Mouse (Mus musculus): ENCODE data around the gene 2310011J03Rik. TPM values are rescaled to one million over a fixed set of nuclear protein-coding genes. Genes with fewer than 3 reads are reported as not detected.

The 2310011J03Rik gene
- 32.9 and 34.9 TPM in 2 replicates for polyA plus RNA-seq (2014; fragmentation: Nextera tagmentation; extraction: Ambion mirVana)

GRCm38 (mm10) chr10:80320340-80320760, at the start of gene 2310011J03Rik:
Gene 2310011J03Rik, minus strand, starts transcription at chr10:80320537.
- Histone ChIP-seq H3K27me3 (ENCODE audit: control insufficient read depth, insufficient read depth, low read length) (peaks cover 5% of the 10 kb centered on the region; the same call in 1 of the 2 replicates), H3K4me1 (replicated peaks; ENCODE audit: control insufficient read depth, insufficient read depth, low read length) (peaks cover 12% of the 10 kb centered on the region; the same call in 1 of the 2 replicates), H3K4me2 (replicated peaks; ENCODE audit: low read depth, low read length) (peak within 1 kb of the TSS; percentile 73), H3K36me3 (ENCODE audit: control insufficient read depth, insufficient read depth, low read length) (0 out of 2 replicates have a peak, but pooled peaks cover 2% of the 10 kb centered on the region), H3K27ac (ENCODE audit: low read depth, low read length) (no peak within 1 kb of the TSS), H3K9ac (ENCODE audit: low read depth, low read length) (peak within 1 kb of the TSS; percentile 70), H3K4me3 (ENCODE audit: low read depth, low read length) (peak within 1 kb of the TSS; percentile 77), H3K9me3 (ENCODE audit: control insufficient read depth, low read length) (no peaks in the 10 kb centered on the region)
- ATAC-seq (ENCODE audit: low FRiP score) (peak; percentile 46; the same call in 1 of the 2 replicates), DNase-seq (ENCODE audit: low spot score) (peak; percentile 94)
- 2% methylated on average over 33 of the region's 34 CpGs for WGBS

- no peaks in the 10 kb centered on the region for H3K36me3 ChIP-seq (ENCODE audit: control insufficient read depth, insufficient read depth, low read length)
- H3K9ac ChIP-seq (ENCODE audit: low read depth, low read length) = no peak overlapping the region
- WGBS = 94% methylated on average over 6 of the region's 6 CpGs
- H3K9me3 ChIP-seq (ENCODE audit: control insufficient read depth, low read length) = no peaks in the 10 kb centered on the region
- H3K4me2 ChIP-seq (replicated peaks; ENCODE audit: low read depth, low read length) = no peak overlapping the region
- no peak for ATAC-seq (ENCODE audit: low FRiP score)
- no peak overlapping the region for H3K4me3 ChIP-seq (ENCODE audit: low read depth, low read length)
- H3K27me3 ChIP-seq (ENCODE audit: control insufficient read depth, insufficient read depth, low read length) = no peaks in the 10 kb centered on the region; the same call in 1 of the 2 replicates
- H3K27ac ChIP-seq (ENCODE audit: low read depth, low read length) = no peak overlapping the region
- no peak for DNase-seq (ENCODE audit: low spot score)
- H3K4me1 ChIP-seq (replicated peaks; ENCODE audit: control insufficient read depth, insufficient read depth, low read length) = no peaks in the 10 kb centered on the region
Measured at GRCm38 (mm10) chr10:80368392-80368791, 48.1 kb upstream of the 2310011J03Rik start.

GRCm38 (mm10) chr10:80367954-80368353, 47.6 kb upstream of the 2310011J03Rik start:
- 57% methylated on average over 5 of the region's 5 CpGs for WGBS
- H3K9ac ChIP-seq (ENCODE audit: low read depth, low read length) = no peak overlapping the region
- no peaks in the 10 kb centered on the region; the same call in 1 of the 2 replicates for H3K27me3 ChIP-seq (ENCODE audit: control insufficient read depth, insufficient read depth, low read length)
- H3K27ac ChIP-seq (ENCODE audit: low read depth, low read length) = no peak overlapping the region
- no peaks in the 10 kb centered on the region for H3K9me3 ChIP-seq (ENCODE audit: control insufficient read depth, low read length)
- no peak overlapping the region for H3K4me3 ChIP-seq (ENCODE audit: low read depth, low read length)
- H3K4me2 ChIP-seq (replicated peaks; ENCODE audit: low read depth, low read length) = no peak overlapping the region
- H3K36me3 ChIP-seq (ENCODE audit: control insufficient read depth, insufficient read depth, low read length) = no peaks in the 10 kb centered on the region
- H3K4me1 ChIP-seq (replicated peaks; ENCODE audit: control insufficient read depth, insufficient read depth, low read length) = no peaks in the 10 kb centered on the region
- DNase-seq (ENCODE audit: low spot score) = no peak
- no peak for ATAC-seq (ENCODE audit: low FRiP score)

- 67% methylated on average over 6 of the region's 6 CpGs for WGBS
- no peaks in the 10 kb centered on the region for H3K36me3 ChIP-seq (ENCODE audit: control insufficient read depth, insufficient read depth, low read length)
- H3K27me3 ChIP-seq (ENCODE audit: control insufficient read depth, insufficient read depth, low read length) = no peaks in the 10 kb centered on the region; the same call in 1 of the 2 replicates
- ATAC-seq (ENCODE audit: low FRiP score) (no peak), DNase-seq (ENCODE audit: low spot score) (no peak)
- H3K27ac ChIP-seq (ENCODE audit: low read depth, low read length) = no peak overlapping the region
- no peak overlapping the region for H3K4me2 ChIP-seq (replicated peaks; ENCODE audit: low read depth, low read length)
- no peak overlapping the region for H3K4me3 ChIP-seq (ENCODE audit: low read depth, low read length)
- H3K9ac ChIP-seq (ENCODE audit: low read depth, low read length) = no peak overlapping the region
- no peaks in the 10 kb centered on the region for H3K4me1 ChIP-seq (replicated peaks; ENCODE audit: control insufficient read depth, insufficient read depth, low read length)
- H3K9me3 ChIP-seq (ENCODE audit: control insufficient read depth, low read length) = no peaks in the 10 kb centered on the region
Measured at GRCm38 (mm10) chr10:80365736-80366135, 45.4 kb upstream of the 2310011J03Rik start.

- 40% methylated on average over 6 of the region's 6 CpGs for WGBS
- Histone ChIP-seq H3K9me3 (ENCODE audit: control insufficient read depth, low read length) (no peaks in the 10 kb centered on the region), H3K4me1 (replicated peaks; ENCODE audit: control insufficient read depth, insufficient read depth, low read length) (no peaks in the 10 kb centered on the region), H3K27me3 (ENCODE audit: control insufficient read depth, insufficient read depth, low read length) (peaks cover 15% of the 10 kb centered on the region), H3K27ac (ENCODE audit: low read depth, low read length) (no peak overlapping the region), H3K9ac (ENCODE audit: low read depth, low read length) (no peak overlapping the region), H3K36me3 (ENCODE audit: control insufficient read depth, insufficient read depth, low read length) (no peaks in the 10 kb centered on the region), H3K4me3 (ENCODE audit: low read depth, low read length) (no peak overlapping the region), H3K4me2 (replicated peaks; ENCODE audit: low read depth, low read length) (no peak overlapping the region)
- ATAC-seq (ENCODE audit: low FRiP score) (no peak), DNase-seq (ENCODE audit: low spot score) (no peak)
Measured at GRCm38 (mm10) chr10:80363734-80364133, 43.4 kb upstream of the 2310011J03Rik start.

GRCm38 (mm10) chr10:80357994-80358639, 37.8 kb upstream of the 2310011J03Rik start:
- H3K9ac ChIP-seq (ENCODE audit: low read depth, low read length) = no peak overlapping the region
- peaks cover 67% of the 10 kb centered on the region for H3K27me3 ChIP-seq (ENCODE audit: control insufficient read depth, insufficient read depth, low read length)
- H3K27ac ChIP-seq (ENCODE audit: low read depth, low read length) = no peak overlapping the region
- no peak for DNase-seq (ENCODE audit: low spot score)
- no peak overlapping the region for H3K4me3 ChIP-seq (ENCODE audit: low read depth, low read length)
- 8% methylated on average over 30 of the region's 31 CpGs for WGBS
- peak; percentile 61 for ATAC-seq (ENCODE audit: low FRiP score)
- no peaks in the 10 kb centered on the region for H3K9me3 ChIP-seq (ENCODE audit: control insufficient read depth, low read length)
- H3K36me3 ChIP-seq (ENCODE audit: control insufficient read depth, insufficient read depth, low read length) = no peaks in the 10 kb centered on the region
- peaks cover 6% of the 10 kb centered on the region; the same call in 1 of the 2 replicates for H3K4me1 ChIP-seq (replicated peaks; ENCODE audit: control insufficient read depth, insufficient read depth, low read length)
- no peak overlapping the region for H3K4me2 ChIP-seq (replicated peaks; ENCODE audit: low read depth, low read length)

- no peaks in the 10 kb centered on the region for H3K9me3 ChIP-seq (ENCODE audit: control insufficient read depth, low read length)
- H3K9ac ChIP-seq (ENCODE audit: low read depth, low read length) = no peak overlapping the region
- peaks cover 6% of the 10 kb centered on the region; the same call in 1 of the 2 replicates for H3K4me1 ChIP-seq (replicated peaks; ENCODE audit: control insufficient read depth, insufficient read depth, low read length)
- no peak for ATAC-seq (ENCODE audit: low FRiP score)
- H3K4me3 ChIP-seq (ENCODE audit: low read depth, low read length) = no peak overlapping the region
- no peak overlapping the region for H3K27ac ChIP-seq (ENCODE audit: low read depth, low read length)
- H3K36me3 ChIP-seq (ENCODE audit: control insufficient read depth, insufficient read depth, low read length) = no peaks in the 10 kb centered on the region
- no peak overlapping the region for H3K4me2 ChIP-seq (replicated peaks; ENCODE audit: low read depth, low read length)
- DNase-seq (ENCODE audit: low spot score) = no peak
- peaks cover 74% of the 10 kb centered on the region for H3K27me3 ChIP-seq (ENCODE audit: control insufficient read depth, insufficient read depth, low read length)
- WGBS = 40% methylated on average over 7 of the region's 7 CpGs
Measured at GRCm38 (mm10) chr10:80357336-80357735, 37.0 kb upstream of the 2310011J03Rik start.

GRCm38 (mm10) chr10:80356737-80357136, 36.4 kb upstream of the 2310011J03Rik start:
- Histone ChIP-seq H3K4me1 (replicated peaks; ENCODE audit: control insufficient read depth, insufficient read depth, low read length) (peaks cover 6% of the 10 kb centered on the region; the same call in 1 of the 2 replicates), H3K27ac (ENCODE audit: low read depth, low read length) (no peak overlapping the region), H3K27me3 (ENCODE audit: control insufficient read depth, insufficient read depth, low read length) (peaks cover 78% of the 10 kb centered on the region), H3K4me3 (ENCODE audit: low read depth, low read length) (peak overlapping the region; percentile 24), H3K4me2 (replicated peaks; ENCODE audit: low read depth, low read length) (peak overlapping the region; percentile 31), H3K9ac (ENCODE audit: low read depth, low read length) (no peak overlapping the region), H3K36me3 (ENCODE audit: control insufficient read depth, insufficient read depth, low read length) (no peaks in the 10 kb centered on the region), H3K9me3 (ENCODE audit: control insufficient read depth, low read length) (no peaks in the 10 kb centered on the region)
- WGBS = 3% methylated on average over 34 of the region's 34 CpGs
- DNase-seq (ENCODE audit: low spot score) = no peak
- no peak for ATAC-seq (ENCODE audit: low FRiP score)

Measured in hindbrain, embryonic 11.5 days (tissue).